Mouse (Mus musculus) erythroblast, embryonic 14.5 days (primary cell): ENCODE measurements at regions not wholly inside any gene's neighbourhood (a gene's known extent, or its start where the extent isn't known, plus 50 kb on each side); places are given as distances from the start of the nearest gene placed in this dataset.

Experiments
- GATA1 ChIP-seq: IDR thresholded peaks from 2 replicates; pipeline ENCODE4 v1.6.1; 2012; ENCODE audit warnings: low read length, inconsistent platforms, mixed read lengths
- TAL1 ChIP-seq: IDR thresholded peaks from 3 replicates; pipeline ENCODE4 v1.6.1; 2012; ENCODE audit warnings: low read length, inconsistent platforms, mixed read lengths

DNA sequence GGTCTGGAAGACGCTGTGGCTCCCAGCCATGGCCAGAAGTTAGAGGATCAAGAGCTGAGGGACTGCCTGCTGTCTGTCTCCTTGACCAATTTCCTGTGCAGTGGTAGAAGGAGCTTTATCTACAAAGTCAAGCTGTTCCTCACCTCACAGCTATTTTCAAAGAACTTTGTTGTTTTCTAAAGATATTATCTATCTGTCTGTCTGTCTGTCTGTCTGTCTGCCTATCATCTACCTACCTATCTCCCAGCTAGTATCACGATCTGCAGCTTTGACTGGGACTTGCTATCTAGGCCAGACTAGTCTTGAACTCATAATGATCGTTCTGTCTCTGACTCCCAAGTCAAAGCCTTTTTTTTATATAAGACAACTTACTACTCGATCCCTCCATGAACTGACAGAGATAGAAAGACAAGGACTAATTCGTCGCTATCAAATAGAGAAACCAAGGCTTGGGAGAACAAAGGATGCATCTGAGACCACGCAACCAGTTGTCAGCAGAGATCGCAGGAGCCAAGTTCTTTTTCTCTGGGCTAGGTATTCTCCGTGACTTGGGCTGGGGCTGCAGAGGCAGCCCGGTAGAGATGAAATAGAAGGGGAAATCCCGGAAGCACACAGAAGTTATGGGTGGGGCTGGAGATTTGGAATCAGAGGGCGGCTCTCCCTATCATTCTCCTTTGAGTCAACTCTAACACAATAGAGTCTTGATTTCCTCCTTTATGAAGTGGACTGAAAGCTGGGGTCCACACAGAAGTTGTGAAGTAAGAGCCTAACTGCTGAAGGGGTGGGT lies 59.2 kb upstream of the Haao start:
- TF ChIP-seq TAL1, result no peak
- no peak for TF ChIP-seq GATA1
